Mouse (Mus musculus) bone marrow, adult 2 months (tissue): Measurements from ENCODE around the gene Zfp512b. TPM values are rescaled to one million over a fixed set of nuclear protein-coding genes. Genes with fewer than 3 reads are reported as not detected.

Experiments used
- H3K27ac ChIP-seq: fragments of 200-500 bp; 2 replicates; pipeline ENCODE4 v1.5.1; 2012; ENCODE audit warnings: low read depth, mild to moderate bottlenecking, control low read depth, inconsistent platforms, low read length; ENCODE audit not compliant: control insufficient read depth, poor library complexity, insufficient read depth
- H3K4me1 ChIP-seq: fragments of 200-500 bp; 2 replicates; pipeline ENCODE4 v1.6.1; 2011; ENCODE audit warnings: low read length; ENCODE audit not compliant: control insufficient read depth, insufficient read depth
- H3K4me3 ChIP-seq: fragments of 200-500 bp; replicated peaks from 2 replicates; pipeline ENCODE3; 2011; ENCODE audit warnings: mild to moderate bottlenecking, low read depth, low read length, control low read depth; ENCODE audit not compliant: control insufficient read depth
- CTCF ChIP-seq: fragments of 200-500 bp; IDR thresholded peaks from 2 replicates; pipeline ENCODE4 v1.5.1; 2011; ENCODE audit warnings: low read length, control low read depth; ENCODE audit not compliant: control insufficient read depth, insufficient read depth
- POLR2A ChIP-seq: fragments of 200-500 bp; IDR thresholded peaks from 2 replicates; pipeline ENCODE4 v1.6.1; 2011; ENCODE audit warnings: low read depth, mild to moderate bottlenecking, control low read depth, low read length, borderline replicate concordance; ENCODE audit not compliant: control insufficient read depth
- WGBS: fragments of 180-500 bp; shearing (Covaris S2); methylation state at CpG from one replicate; pipeline ENCODE4 v1.1.7; 2018; 5-methylcytosine and 5-hydroxymethylcytosine counted together
- polyA plus RNA-seq: library from polyadenylated mRNA; stranded (reverse); fragments of >200 nt; gene quantifications from 2 replicates; pipeline ENCODE4 v1.2.4, GENCODE M21; 2011; ENCODE audit warnings: low replicate concordance; ENCODE audit not compliant: missing spikeins, insufficient read depth, insufficient read length

Gene Zfp512b
- polyA plus RNA-seq, 1 experiment, result 31.9 TPM

GRCm38 (mm10) chr2:181553772-181554171 is 38.8 kb downstream of the Zfp512b start:
- Histone ChIP-seq H3K4me1 (peaks cover 4% of the 10 kb centered on the region), H3K4me3 (no peak overlapping the region), H3K27ac (peak overlapping the region; percentile 78; the same call in 1 of the 2 replicates)
- TF ChIP-seq POLR2A, result no peak
- no peak for TF ChIP-seq CTCF

GRCm38 (mm10) chr2:181550233-181550632 is 42.4 kb downstream of the Zfp512b start:
- H3K4me1 ChIP-seq, result peaks cover 10% of the 10 kb centered on the region
- TF ChIP-seq CTCF (no peak), POLR2A (no peak)
- no peak overlapping the region for H3K27ac ChIP-seq
- no peak overlapping the region for H3K4me3 ChIP-seq
- 93% methylated on average over 2 of the region's 2 CpGs for WGBS

- peaks cover 7% of the 10 kb centered on the region for H3K4me1 ChIP-seq
- no peak overlapping the region for H3K4me3 ChIP-seq
- peak overlapping the region; percentile 46; the same call in 1 of the 2 replicates for H3K27ac ChIP-seq
- TF ChIP-seq CTCF, result no peak
- no peak for TF ChIP-seq POLR2A
- WGBS, result 72% methylated on average over 5 of the region's 5 CpGs
Observed at GRCm38 (mm10) chr2:181548682-181549081, 43.9 kb downstream of the Zfp512b start.

GRCm38 (mm10) chr2:181548227-181548626 is 44.4 kb downstream of the Zfp512b start:
- H3K4me3 ChIP-seq, result no peak overlapping the region
- peak overlapping the region; percentile 46; the same call in 1 of the 2 replicates for H3K27ac ChIP-seq
- 7% methylated on average over 1 of the region's 1 CpGs for WGBS
- peaks cover 7% of the 10 kb centered on the region for H3K4me1 ChIP-seq
- TF ChIP-seq POLR2A (no peak), CTCF (no peak)

DNA sequence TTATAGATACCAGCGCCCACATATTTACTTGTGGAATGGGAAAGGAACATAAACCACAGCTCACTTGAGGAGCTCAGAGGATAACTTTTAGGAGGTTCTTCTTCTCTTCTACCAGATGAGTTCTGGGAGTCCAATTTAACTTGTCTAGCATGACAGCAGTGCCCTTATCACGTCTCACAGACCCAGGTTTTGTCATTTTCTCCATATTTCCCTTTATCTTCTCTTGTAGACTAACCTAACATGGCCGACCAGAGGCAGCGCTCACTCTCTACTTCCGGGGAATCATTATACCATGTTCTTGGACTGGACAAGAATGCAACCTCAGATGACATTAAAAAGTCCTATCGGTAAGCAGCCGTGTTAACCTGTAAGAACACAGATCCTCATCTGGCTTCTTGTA is 46.5 kb downstream of the Zfp512b start:
- WGBS, result 72% methylated on average over 7 of the region's 7 CpGs
- TF ChIP-seq CTCF, result no peak
- TF ChIP-seq POLR2A, result no peak
- no peak overlapping the region for H3K4me3 ChIP-seq
- H3K27ac ChIP-seq, result no peak overlapping the region
- H3K4me1 ChIP-seq, result peaks cover 7% of the 10 kb centered on the region

- 45% methylated on average over 6 of the region's 6 CpGs for WGBS
- no peak overlapping the region for H3K27ac ChIP-seq
Observed at GRCm38 (mm10) chr2:181541761-181542380, 50.7 kb downstream of the Zfp512b start.

GRCm38 (mm10) chr2:181537444-181538047 is 55.1 kb downstream of the Zfp512b start:
- no peak overlapping the region for H3K4me3 ChIP-seq
- H3K4me1 ChIP-seq, result no peaks in the 10 kb centered on the region; the same call in 1 of the 2 replicates
- 20% methylated on average over 2 of the region's 2 CpGs for WGBS
- TF ChIP-seq CTCF (no peak), POLR2A (no peak)
- H3K27ac ChIP-seq, result peak overlapping the region; percentile 89

More at GRCm38 (mm10) chr2:181541761-181542380, 50.7 kb downstream of the Zfp512b start:
- H3K4me3 ChIP-seq, result no peak overlapping the region
- H3K4me1 ChIP-seq, result no peaks in the 10 kb centered on the region
- TF ChIP-seq CTCF (no peak), POLR2A (no peak)

DNA sequence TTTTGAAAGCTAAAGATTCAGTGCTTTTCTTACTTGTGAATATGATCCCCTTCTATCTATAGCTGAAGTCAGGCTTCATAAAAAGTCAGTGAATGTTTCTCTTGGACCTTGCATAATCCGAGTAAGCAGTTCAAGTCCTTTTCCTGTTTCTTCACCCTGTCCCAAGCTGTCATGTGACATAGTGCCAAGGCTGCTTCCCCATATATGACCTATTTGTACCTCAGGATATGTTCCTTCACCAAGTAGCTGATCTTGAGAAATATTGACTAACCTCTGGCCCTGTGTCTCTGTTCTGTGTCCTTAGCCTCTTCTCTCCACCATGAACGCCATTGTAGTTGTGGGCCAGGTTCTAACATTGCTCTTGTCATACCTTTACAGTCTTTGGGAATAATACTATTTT is 56.2 kb downstream of the Zfp512b start:
- Histone ChIP-seq H3K4me1 (no peaks in the 10 kb centered on the region; the same call in 1 of the 2 replicates), H3K4me3 (no peak overlapping the region), H3K27ac (peak overlapping the region; percentile 65; the same call in 1 of the 2 replicates)
- TF ChIP-seq POLR2A, result no peak
- no peak for TF ChIP-seq CTCF
- WGBS, result 42% methylated on average over 2 of the region's 2 CpGs
